Mouse (Mus musculus): Measurements from ENCODE around the gene Card9.

DNA sequence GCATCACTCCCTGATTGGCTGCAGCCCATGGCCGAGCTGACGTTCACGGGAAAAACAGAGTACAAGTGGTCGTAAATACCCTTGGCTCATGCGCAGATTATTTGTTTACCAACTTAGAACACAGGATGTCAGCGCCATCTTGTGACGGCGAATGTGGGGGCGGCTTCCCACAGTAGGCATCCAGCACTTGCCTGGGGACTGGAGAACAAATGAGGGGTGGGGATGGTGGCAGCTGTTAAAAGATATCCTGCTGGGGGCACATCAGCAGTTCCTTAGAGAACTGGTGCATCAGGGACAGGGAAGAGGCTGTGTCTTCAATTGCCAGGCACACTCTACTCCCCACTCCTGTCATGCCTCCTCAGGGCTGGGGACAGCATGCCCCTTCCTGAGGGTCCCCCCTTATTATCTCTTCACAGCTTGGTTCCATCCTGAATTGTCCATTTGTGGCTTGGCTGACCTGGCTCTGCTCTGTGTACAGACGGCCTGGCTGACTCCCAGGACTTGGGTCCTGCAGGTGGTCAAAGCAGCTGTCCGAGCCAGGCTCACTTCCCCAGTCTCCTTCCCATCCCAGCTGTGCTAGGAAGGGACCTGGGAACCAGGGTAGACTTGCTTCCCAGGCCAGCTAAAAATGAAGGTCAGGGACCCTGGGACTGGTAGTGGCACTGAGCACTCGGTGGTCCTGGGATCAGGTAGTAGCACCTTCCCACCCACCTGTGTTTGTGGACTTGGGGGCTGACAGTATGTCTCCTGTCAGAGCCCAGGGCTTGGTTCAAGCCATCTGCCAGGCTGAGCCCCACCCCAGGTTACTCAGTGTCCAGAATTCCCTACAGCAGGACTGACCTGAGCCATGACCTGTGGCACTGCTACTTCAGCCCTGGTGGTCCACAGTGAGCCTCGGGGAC, 22.2 kb downstream of the Card9 start:
- TF ChIP-seq GATA1 (IDR thresholded peaks at IDR 0.05; ENCODE audit: low read length) (no peak), TAL1 (IDR thresholded peaks at IDR 0.05; ENCODE audit: low read length) (no peak)
